Mouse (Mus musculus) stomach, embryonic 15.5 days (tissue): ENCODE measurements at regions not wholly inside any gene's neighbourhood (a gene's known extent, or its start where the extent isn't known, plus 50 kb on each side); places are given as distances from the start of the nearest gene placed in this dataset.

Experiments
- ATAC-seq: fragments of 200-750 bp; cut with Nextera tagmentation; 2 replicates; pipeline ENCODE4 v1.8.0; 2017; ENCODE audit warnings: low read depth, moderate number of reproducible peaks, moderate TSS enrichment; ENCODE audit not compliant: insufficient read depth, low FRiP score
- H3K27ac ChIP-seq: fragments of 300-500 bp; sonication (generic); 2 replicates; pipeline ENCODE4 v1.5.1; 2015; ENCODE audit warnings: mild to moderate bottlenecking, inconsistent platforms
- H3K27me3 ChIP-seq: fragments of 300-500 bp; sonication (generic); replicated peaks from 2 replicates; pipeline ENCODE4 v1.6.1; 2015; ENCODE audit warnings: inconsistent platforms
- H3K36me3 ChIP-seq: fragments of 300-500 bp; sonication (generic); 2 replicates; pipeline ENCODE4 v1.6.1; 2015; ENCODE audit warnings: inconsistent platforms
- H3K4me1 ChIP-seq: fragments of 300-500 bp; sonication (generic); 2 replicates; pipeline ENCODE4 v1.6.1; 2015; ENCODE audit warnings: inconsistent platforms
- H3K4me2 ChIP-seq: fragments of 300-500 bp; sonication (generic); 2 replicates; pipeline ENCODE4 v1.6.1; 2015; ENCODE audit warnings: mild to moderate bottlenecking, inconsistent platforms
- H3K4me3 ChIP-seq: fragments of 300-500 bp; sonication (generic); replicated peaks from 2 replicates; pipeline ENCODE4 v1.5.1; 2015; ENCODE audit warnings: inconsistent platforms
- H3K9ac ChIP-seq: fragments of 300-500 bp; sonication (generic); 2 replicates; pipeline ENCODE4 v1.6.1; 2015; ENCODE audit warnings: inconsistent platforms
- H3K9me3 ChIP-seq: fragments of 300-500 bp; sonication (generic); 2 replicates; pipeline ENCODE4 v1.6.1; 2016; ENCODE audit warnings: inconsistent platforms
- WGBS: fragments of 180-500 bp; shearing (Covaris S2); methylation state at CpG from one replicate; pipeline ENCODE4 v1.1.7; 2015; 5-methylcytosine and 5-hydroxymethylcytosine counted together

GRCm38 (mm10) chr15:85677381-85677780 is 57.4 kb upstream of the Ppara start:
- H3K9ac ChIP-seq, result no peak overlapping the region
- WGBS, result 78% methylated on average over 6 of the region's 6 CpGs
- no peak overlapping the region; the same call in 1 of the 2 replicates for H3K27ac ChIP-seq
- no peak for ATAC-seq
- H3K27me3 ChIP-seq, result no peaks in the 10 kb centered on the region
- H3K4me2 ChIP-seq, result no peak overlapping the region
- 0 out of 2 replicates have a peak, but pooled peaks cover 6% of the 10 kb centered on the region for H3K36me3 ChIP-seq
- H3K4me3 ChIP-seq, result no peak overlapping the region
- H3K9me3 ChIP-seq, result no peaks in the 10 kb centered on the region
- peaks cover 33% of the 10 kb centered on the region for H3K4me1 ChIP-seq

GRCm38 (mm10) chr15:85677855-85678254 is 56.9 kb upstream of the Ppara start:
- no peaks in the 10 kb centered on the region for H3K27me3 ChIP-seq
- no peaks in the 10 kb centered on the region for H3K9me3 ChIP-seq
- H3K4me2 ChIP-seq, result no peak overlapping the region
- H3K36me3 ChIP-seq, result peaks cover 7% of the 10 kb centered on the region; the same call in 1 of the 2 replicates
- WGBS, result 66% methylated on average over 10 of the region's 10 CpGs
- H3K27ac ChIP-seq, result peak overlapping the region; percentile 44; the same call in 1 of the 2 replicates
- peaks cover 34% of the 10 kb centered on the region for H3K4me1 ChIP-seq
- no peak for ATAC-seq
- no peak overlapping the region for H3K4me3 ChIP-seq
- no peak overlapping the region for H3K9ac ChIP-seq

GRCm38 (mm10) chr15:85678351-85678895 is 56.4 kb upstream of the Ppara start:
- Histone ChIP-seq H3K27ac (peak overlapping the region; percentile 44; the same call in 1 of the 2 replicates), H3K27me3 (no peaks in the 10 kb centered on the region), H3K9me3 (no peaks in the 10 kb centered on the region), H3K4me1 (peaks cover 35% of the 10 kb centered on the region), H3K4me3 (no peak overlapping the region), H3K4me2 (no peak overlapping the region; the same call in 1 of the 2 replicates), H3K36me3 (peaks cover 12% of the 10 kb centered on the region), H3K9ac (no peak overlapping the region)
- no peak for ATAC-seq
- WGBS, result 86% methylated on average over 15 of the region's 15 CpGs

GRCm38 (mm10) chr15:85678981-85679708 is 55.6 kb upstream of the Ppara start:
- Histone ChIP-seq H3K4me3 (no peak overlapping the region), H3K27me3 (no peaks in the 10 kb centered on the region), H3K36me3 (peaks cover 17% of the 10 kb centered on the region), H3K4me2 (no peak overlapping the region), H3K27ac (peak overlapping the region; percentile 44; the same call in 1 of the 2 replicates), H3K4me1 (peaks cover 27% of the 10 kb centered on the region), H3K9ac (no peak overlapping the region), H3K9me3 (no peaks in the 10 kb centered on the region)
- ATAC-seq, result peak; percentile 40; the same call in 1 of the 2 replicates
- WGBS, result 78% methylated on average over 23 of the region's 24 CpGs

DNA sequence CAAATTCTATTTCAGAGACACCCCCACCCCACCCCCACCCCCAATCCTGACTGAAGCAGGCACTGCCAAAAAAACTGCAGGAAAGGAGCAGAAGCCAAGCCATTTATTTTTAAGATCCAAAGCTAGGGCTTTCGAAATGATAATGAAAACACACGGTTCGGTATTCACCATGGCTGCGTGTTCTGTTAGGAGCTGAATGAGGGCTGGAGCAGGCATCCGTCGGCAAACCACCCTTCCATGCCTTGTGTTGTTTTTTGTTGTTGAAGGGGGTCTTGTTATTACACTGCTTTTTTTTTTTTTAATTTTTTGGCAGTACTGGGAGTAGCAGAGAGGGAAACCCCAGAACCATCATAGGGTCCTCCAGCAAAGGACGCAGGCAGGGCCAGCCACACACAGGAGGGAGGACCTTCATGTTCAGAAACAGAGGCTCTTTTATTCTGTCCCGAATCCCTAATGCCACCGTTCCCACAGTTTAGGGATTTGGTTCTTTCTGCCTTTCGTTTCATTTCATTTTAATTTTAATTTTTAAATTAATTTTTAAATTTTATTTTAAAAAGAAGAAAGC is 54.8 kb upstream of the Ppara start:
- Histone ChIP-seq H3K36me3 (peaks cover 24% of the 10 kb centered on the region), H3K4me2 (no peak overlapping the region), H3K27me3 (no peaks in the 10 kb centered on the region), H3K4me1 (peaks cover 28% of the 10 kb centered on the region), H3K27ac (peak overlapping the region; percentile 40; the same call in 1 of the 2 replicates), H3K9me3 (no peaks in the 10 kb centered on the region), H3K9ac (no peak overlapping the region), H3K4me3 (no peak overlapping the region)
- 69% methylated on average over 10 of the region's 10 CpGs for WGBS
- no peak for ATAC-seq

DNA sequence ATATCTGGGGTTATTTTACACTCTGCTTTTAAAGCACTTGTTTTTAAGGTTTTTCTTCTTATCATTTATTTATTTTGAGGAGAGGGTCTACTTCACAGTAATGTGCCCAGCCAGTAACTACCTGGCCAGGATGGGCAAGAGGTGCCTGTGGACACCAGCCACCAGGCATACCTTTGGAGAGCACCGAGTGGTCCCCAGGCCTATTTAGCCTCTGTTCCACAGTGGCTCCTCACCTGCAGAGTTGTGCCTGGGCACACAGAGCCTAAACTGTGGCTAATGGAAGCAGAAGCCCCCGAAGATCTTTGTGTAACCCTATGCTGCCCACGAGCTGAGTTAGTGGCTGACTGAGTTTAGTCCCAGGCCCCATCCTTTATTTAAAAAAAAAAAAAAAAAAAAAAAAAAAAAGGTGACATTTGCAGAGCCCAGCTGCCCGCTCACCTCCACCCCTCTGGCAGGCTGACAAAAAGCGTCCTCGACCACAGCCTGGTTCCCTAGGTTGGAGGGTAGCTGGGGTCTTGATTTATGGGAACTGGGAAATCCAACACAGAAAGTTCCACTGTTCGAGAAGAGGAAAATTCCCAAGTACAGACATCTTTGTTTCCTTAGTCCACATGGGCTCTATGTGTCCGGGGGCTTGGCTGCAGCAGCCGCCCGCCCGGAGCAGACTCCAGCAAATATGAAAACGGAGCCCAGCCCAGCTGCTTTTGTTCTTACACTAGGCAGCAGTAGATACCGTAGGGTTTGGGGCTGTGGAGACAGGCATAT is 54.1 kb upstream of the Ppara start:
- peaks cover 35% of the 10 kb centered on the region for H3K4me1 ChIP-seq
- WGBS, result 27% methylated on average over 13 of the region's 13 CpGs
- peaks cover 29% of the 10 kb centered on the region for H3K36me3 ChIP-seq
- peak overlapping the region; percentile 57; the same call in 1 of the 2 replicates for H3K27ac ChIP-seq
- H3K27me3 ChIP-seq, result no peaks in the 10 kb centered on the region
- no peaks in the 10 kb centered on the region for H3K9me3 ChIP-seq
- ATAC-seq, result no peak
- H3K4me2 ChIP-seq, result peak overlapping the region; percentile 17
- no peak overlapping the region for H3K9ac ChIP-seq
- H3K4me3 ChIP-seq, result no peak overlapping the region

- H3K9ac ChIP-seq, result no peak overlapping the region
- H3K36me3 ChIP-seq, result peaks cover 26% of the 10 kb centered on the region
- no peaks in the 10 kb centered on the region for H3K9me3 ChIP-seq
- H3K4me2 ChIP-seq, result no peak overlapping the region
- 86% methylated on average over 12 of the region's 12 CpGs for WGBS
- peaks cover 42% of the 10 kb centered on the region for H3K4me1 ChIP-seq
- no peaks in the 10 kb centered on the region for H3K27me3 ChIP-seq
- no peak for ATAC-seq
- H3K27ac ChIP-seq, result no peak overlapping the region
- H3K4me3 ChIP-seq, result no peak overlapping the region
These were observed 52.7 kb upstream of the Ppara start for GRCm38 (mm10) chr15:85682116-85682515.

GRCm38 (mm10) chr15:85682780-85683179 is 52.0 kb upstream of the Ppara start:
- no peak for ATAC-seq
- Histone ChIP-seq H3K4me2 (no peak overlapping the region), H3K4me3 (no peak overlapping the region), H3K36me3 (peaks cover 26% of the 10 kb centered on the region), H3K27me3 (no peaks in the 10 kb centered on the region), H3K9me3 (no peaks in the 10 kb centered on the region), H3K9ac (no peak overlapping the region), H3K27ac (no peak overlapping the region), H3K4me1 (peaks cover 47% of the 10 kb centered on the region)
- WGBS, result 62% methylated on average over 6 of the region's 6 CpGs

- no peak for ATAC-seq
These were observed 51.5 kb upstream of the Ppara start for GRCm38 (mm10) chr15:85683271-85683670.

DNA sequence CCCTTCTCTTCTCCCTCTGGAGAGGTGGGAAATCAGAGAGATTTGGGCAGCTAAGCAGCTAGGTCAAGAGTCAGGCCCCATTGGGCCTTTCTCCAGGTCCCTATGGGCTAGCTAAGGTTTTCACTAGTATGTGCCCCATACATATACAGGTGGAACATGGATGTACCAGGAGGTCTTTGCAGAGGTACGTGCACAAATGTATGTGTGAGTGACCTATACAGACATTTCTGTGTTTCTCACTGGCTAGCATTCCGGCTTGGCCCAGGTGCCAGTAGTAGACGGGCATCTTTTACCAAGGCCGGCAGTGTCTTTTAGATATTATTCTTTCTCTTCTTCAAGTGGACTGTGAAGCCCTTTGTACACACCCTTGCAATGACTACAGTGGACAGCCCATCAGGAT is 51.1 kb upstream of the Ppara start:
- no peak for ATAC-seq
- H3K4me1 ChIP-seq, result peaks cover 47% of the 10 kb centered on the region
- peaks cover 26% of the 10 kb centered on the region for H3K36me3 ChIP-seq
- 92% methylated on average over 4 of the region's 4 CpGs for WGBS
- no peak overlapping the region for H3K27ac ChIP-seq
- H3K4me2 ChIP-seq, result no peak overlapping the region
- H3K9ac ChIP-seq, result no peak overlapping the region
- no peaks in the 10 kb centered on the region for H3K27me3 ChIP-seq
- H3K4me3 ChIP-seq, result no peak overlapping the region
- H3K9me3 ChIP-seq, result no peaks in the 10 kb centered on the region

More at GRCm38 (mm10) chr15:85683271-85683670, 51.5 kb upstream of the Ppara start:
- no peaks in the 10 kb centered on the region for H3K9me3 ChIP-seq
- H3K9ac ChIP-seq, result no peak overlapping the region
- H3K36me3 ChIP-seq, result peaks cover 26% of the 10 kb centered on the region
- H3K27me3 ChIP-seq, result no peaks in the 10 kb centered on the region
- no peak overlapping the region for H3K4me2 ChIP-seq
- WGBS, result 79% methylated on average over 6 of the region's 6 CpGs
- peaks cover 47% of the 10 kb centered on the region for H3K4me1 ChIP-seq
- no peak overlapping the region for H3K27ac ChIP-seq
- no peak overlapping the region for H3K4me3 ChIP-seq

- 85% methylated on average over 14 of the region's 14 CpGs for WGBS
- H3K27ac ChIP-seq, result peak overlapping the region; percentile 4; the same call in 1 of the 2 replicates
- H3K9ac ChIP-seq, result no peak overlapping the region
- no peak overlapping the region for H3K4me2 ChIP-seq
- H3K36me3 ChIP-seq, result peaks cover 30% of the 10 kb centered on the region
- H3K4me1 ChIP-seq, result peaks cover 42% of the 10 kb centered on the region
- no peaks in the 10 kb centered on the region for H3K9me3 ChIP-seq
- no peak for ATAC-seq
- no peak overlapping the region for H3K4me3 ChIP-seq
- no peaks in the 10 kb centered on the region for H3K27me3 ChIP-seq
These were observed 50.5 kb upstream of the Ppara start for GRCm38 (mm10) chr15:85684164-85684708.
